In the genomic region with DNA sequence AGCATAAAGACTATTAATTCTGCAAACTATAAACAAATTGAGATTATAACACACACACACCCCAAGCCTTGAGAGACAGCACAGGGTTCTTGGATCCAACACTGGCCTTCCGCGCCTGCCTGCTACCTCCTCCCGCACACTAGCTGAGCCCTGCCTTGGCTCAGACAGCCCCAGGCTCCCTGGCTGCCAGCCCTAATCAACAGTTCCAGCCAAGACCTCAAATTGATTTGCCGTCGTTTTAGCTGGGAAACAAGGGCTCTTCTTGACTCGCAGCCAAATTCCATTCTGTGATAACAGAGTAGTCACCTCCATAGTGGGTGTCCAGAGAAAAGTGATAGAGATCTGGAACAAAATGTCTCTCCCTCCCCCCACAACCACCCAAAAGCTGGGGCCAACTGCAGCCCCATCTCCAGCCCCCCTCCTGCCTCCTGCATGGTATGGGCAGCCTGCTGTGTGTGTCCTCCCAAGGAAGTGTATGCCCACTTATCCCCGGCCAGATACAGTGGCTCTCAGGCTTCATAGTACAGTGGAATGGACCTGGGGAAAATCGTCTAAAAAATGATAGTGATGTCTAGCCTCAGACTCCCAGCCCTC, we compare ENCODE assay signal across 10 mouse cellular contexts. TPM values are rescaled to one million over a fixed set of nuclear protein-coding genes. Genes with fewer than 3 reads are reported as not detected.
DNase-seq lines count a peak whose midpoint lies in the region; ATAC-seq and TF ChIP-seq lines count a peak whose summit lies in the region.
"Had no signal": no experiment of that assay in that cellular context is flagged by ENCODE, and none has a peak within 500 bp of the region (broad histone marks: within the 10 kb centered on the region; RNA-seq: fewer than 3 reads in every experiment).

No protein-coding gene starts in this region.

- intact Hi-C loops in left cerebral cortex, postnatal 36 days (cut with DNase I) = loop anchor here (5.0 kb wide), 1 partner anchor 57 kb away; no protein-coding TSS in a partner anchor

- H3K4me2 ChIP-seq in hindbrain, embryonic 15.5 days = no peak overlapping the region

- TF ChIP-seq EP300 in MEL (IDR thresholded peaks at IDR 0.05; ENCODE audit: low read depth in 1 of 2, low read length in 2 of 2) = peak; percentile 58 to 70; a peak in 3 of 4 replicates

- no peak overlapping the region for H3K27ac ChIP-seq in kidney, adult 2 months (ENCODE audit: insufficient read depth, low read depth, low read length)
- H3K27ac ChIP-seq in MEL (ENCODE audit: control insufficient read depth, low read depth, low read length) = no peak overlapping the region
- peak overlapping the region; percentile 76 for H3K27ac ChIP-seq in hindbrain, embryonic 15.5 days (replicated peaks)

- no peaks in the 10 kb centered on the region for H3K9me3 ChIP-seq in MEL (replicated peaks; ENCODE audit: insufficient read depth, low read length)
- no peaks in the 10 kb centered on the region for H3K9me3 ChIP-seq in hindbrain, embryonic 15.5 days

- no peak for TF ChIP-seq RAD21 in MEL (IDR thresholded peaks at IDR 0.05; ENCODE audit: low read depth, low read length)

- peak; percentile 52 for DNase-seq in kidney, adult 2 months
- no peak for DNase-seq in kidney, postnatal 10 days
- peak; percentile 64 for DNase-seq in MEL (ENCODE audit: low read depth, low spot score)
- peak; percentile 55 for DNase-seq in cerebellum, adult 11 months
- DNase-seq in embryo, embryonic 10 days (ENCODE audit: low spot score) = no peak
- DNase-seq in gastrocnemius, adult 18-20 months (ENCODE audit: low spot score) = no peak
- DNase-seq in left cerebral cortex, postnatal 36 days (ENCODE audit: low spot score in 2 of 2) = no peak

- WGBS in kidney, adult 2 months = 47% methylated on average over 8 of the region's 8 CpGs
- 30% methylated on average over 8 of the region's 8 CpGs for WGBS in hindbrain, embryonic 15.5 days

- no peaks in the 10 kb centered on the region for H3K79me2 ChIP-seq in MEL (ENCODE audit: control insufficient read depth, insufficient read depth, low read length, poor library complexity)

- no peaks in the 10 kb centered on the region for H3K4me1 ChIP-seq in kidney, adult 2 months (ENCODE audit: control insufficient read depth, insufficient read depth, low read length)
- peaks cover 0 to 17% of the 10 kb centered on the region in 2 experiments for H3K4me1 ChIP-seq in MEL (ENCODE audit: control insufficient read depth in 1 of 2, insufficient read depth in 2 of 2, low read length in 2 of 2)
- peaks cover 36% of the 10 kb centered on the region for H3K4me1 ChIP-seq in hindbrain, embryonic 15.5 days (replicated peaks)

- no peaks in the 10 kb centered on the region for H3K36me3 ChIP-seq in kidney, adult 2 months (ENCODE audit: control insufficient read depth, insufficient read depth, low read length)
- H3K36me3 ChIP-seq in MEL (ENCODE audit: control insufficient read depth in 1 of 2, insufficient read depth in 2 of 2, low read length in 2 of 2) = peaks cover 0 to 6% of the 10 kb centered on the region in 2 experiments; a peak in 2 of 4 replicates
- no peaks in the 10 kb centered on the region for H3K36me3 ChIP-seq in hindbrain, embryonic 15.5 days

- no peaks in the 10 kb centered on the region for H3K27me3 ChIP-seq in kidney, adult 2 months (replicated peaks; ENCODE audit: control insufficient read depth, insufficient read depth, low read length)
- no peaks in the 10 kb centered on the region for H3K27me3 ChIP-seq in MEL (ENCODE audit: control insufficient read depth in 1 of 2, insufficient read depth in 2 of 2, low read length in 2 of 2)
- no peaks in the 10 kb centered on the region for H3K27me3 ChIP-seq in hindbrain, embryonic 15.5 days

- H3K9ac ChIP-seq in MEL (ENCODE audit: control insufficient read depth, low read depth, low read length, poor library complexity, severe bottlenecking) = no peak overlapping the region
- H3K9ac ChIP-seq in hindbrain, embryonic 15.5 days = no peak overlapping the region

- peak; percentile 74 for ATAC-seq in hindbrain, embryonic 15.5 days (ENCODE audit: low FRiP score, low read depth)
- ATAC-seq: Patski had no signal

- no peak overlapping the region for H3K4me3 ChIP-seq in kidney, adult 2 months (ENCODE audit: insufficient read depth, low read depth, low read length)
- no peak overlapping the region for H3K4me3 ChIP-seq in MEL (ENCODE audit: control insufficient read depth in 1 of 2, insufficient read depth in 1 of 2, low read depth in 2 of 2, low read length in 2 of 2)
- no peak overlapping the region for H3K4me3 ChIP-seq in hindbrain, embryonic 15.5 days
- H3K4me3 ChIP-seq: megakaryocyte, embryonic 14.5 days had no signal

- no peak for TF ChIP-seq CTCF in kidney, adult 2 months (conservative IDR thresholded peaks at IDR 0.05; ENCODE audit: insufficient read depth, insufficient read length, low read depth, low read length)
- no peak for TF ChIP-seq CTCF in MEL (IDR thresholded peaks at IDR 0.05 in 2 of 3, conservative IDR thresholded peaks at IDR 0.05 in 1 of 3; ENCODE audit: control insufficient read depth in 1 of 3, insufficient read depth in 1 of 3, low read depth in 2 of 3, low read length in 3 of 3, poor library complexity in 1 of 3, severe bottlenecking in 1 of 3)

- no peak for TF ChIP-seq POLR2A in kidney, adult 2 months (IDR thresholded peaks at IDR 0.05; ENCODE audit: low read depth, low read length)
- no peak for TF ChIP-seq POLR2A in MEL (IDR thresholded peaks at IDR 0.05; ENCODE audit: control insufficient read depth in 1 of 2, insufficient read depth in 1 of 2, low read depth in 1 of 2, low read length in 2 of 2, poor library complexity in 1 of 2)

TF ChIP-seq in MEL, 35 proteins besides CTCF, POLR2A, EP300 and RAD21:
- TF ChIP-seq UBTF (IDR thresholded peaks at IDR 0.05; ENCODE audit: borderline replicate concordance, insufficient read depth, low read depth, low read length) (no peak), GATA1 (IDR thresholded peaks at IDR 0.05; ENCODE audit: low read depth, low read length) (peak; percentile 50; the same call in 1 of the 2 replicates), RCOR1 (IDR thresholded peaks at IDR 0.05; ENCODE audit: low read depth, low read length) (peak; percentile 62), TCF12 (IDR thresholded peaks at IDR 0.05; ENCODE audit: low read depth, low read length) (peak; percentile 49), ETS1 (IDR thresholded peaks at IDR 0.05; ENCODE audit: low read depth, low read length) (0 out of 2 replicates have a peak, but pooled peaks have one; percentile 25)

RNA-seq across cellular contexts. Expression of a gene that starts 18.9 kb away (rescaled TPM):
- polyA plus RNA-seq in kidney, adult 2 months (2012; rRNA removed) = 11.8 and 15.5 TPM in 2 replicates
- 1.8 and 2.1 TPM in 2 replicates for total RNA-seq in MEL (2012; rRNA removed)
- 1 to 10 TPM in 1 of 2 experiments, not detected in 1; 4.7 TPM for polyA plus RNA-seq in MEL (2012; ENCODE audit: insufficient read depth in 1 of 2, insufficient read length in 2 of 2, low read depth in 1 of 2, low replicate concordance in 2 of 2, missing spikeins in 1 of 2)
- polyA plus RNA-seq in hindbrain, embryonic 15.5 days (2015; fragmentation: Nextera tagmentation; extraction: Ambion mirVana) = 27.9 and 31.2 TPM in 2 replicates
- under 1 TPM; 0.41 to 0.88 TPM for total RNA-seq in gastrocnemius, adult 18-20 months (2021)
- 100 to 1,000 TPM; 769 to 808 TPM for total RNA-seq in left cerebral cortex, postnatal 36 days (2021)

Comparison
In these comparisons a context has a peak if more than half of its experiments do, and no peak if none do; other contexts are left out.
1. DNase-seq: peak in kidney, adult 2 months (single experiment), MEL (single experiment) and cerebellum, adult 11 months (single experiment); none in kidney, postnatal 10 days (single experiment), embryo, embryonic 10 days (single experiment), gastrocnemius, adult 18-20 months (single experiment) and left cerebral cortex, postnatal 36 days (0 of 2).
2. RNA of a gene that starts 18.9 kb away (total RNA-seq): 769 to 808 TPM in left cerebral cortex, postnatal 36 days; 1.8 to 2.1 TPM in MEL and 0.41 to 0.88 TPM in gastrocnemius, adult 18-20 months; every median in the first group is over 100 times any median in the second.